Mouse (Mus musculus) E14TG2a.4 (cell line): ENCODE results near the gene Sem1.

Source experiments
- H3K27me3 ChIP-seq: 2 replicates; pipeline ENCODE4 v1.6.1; 2014; ENCODE audit warnings: low read length, control low read depth; ENCODE audit not compliant: insufficient read depth
- H3K36me3 ChIP-seq: 2 replicates; pipeline ENCODE4 v1.6.1; 2014; ENCODE audit warnings: low read length, control low read depth; ENCODE audit not compliant: insufficient read depth
- H3K4me1 ChIP-seq: replicated peaks from 2 replicates; pipeline ENCODE4 v1.6.1; 2014; ENCODE audit warnings: low read depth, low read length, control low read depth
- H3K4me3 ChIP-seq: replicated peaks from 2 replicates; pipeline ENCODE4 v1.5.1; 2014; ENCODE audit warnings: mild to moderate bottlenecking, low read length
- H3K9me3 ChIP-seq: 2 replicates; pipeline ENCODE4 v1.6.1; 2014; ENCODE audit warnings: low read length, control low read depth
- CTCF ChIP-seq: conservative IDR thresholded peaks from 2 replicates; pipeline ENCODE4 v1.5.1; 2014; ENCODE audit warnings: low read length
- NANOG ChIP-seq: IDR thresholded peaks from 2 replicates; pipeline ENCODE4 v1.6.1; 2014; ENCODE audit warnings: borderline replicate concordance, low read length, mixed read lengths
- POU5F1 ChIP-seq: IDR thresholded peaks from 2 replicates; pipeline ENCODE4 v1.6.1; 2014; ENCODE audit warnings: low read length, borderline replicate concordance

Sem1 gene

GRCm38 (mm10) chr6:6568436-6568835 lies 10.0 kb downstream of the Sem1 start:
- Histone ChIP-seq H3K9me3 (no peaks in the 10 kb centered on the region), H3K36me3 (no peaks in the 10 kb centered on the region), H3K27me3 (no peaks in the 10 kb centered on the region), H3K4me1 (peaks cover 11% of the 10 kb centered on the region), H3K4me3 (no peak overlapping the region)
- TF ChIP-seq NANOG, result no peak
- no peak for TF ChIP-seq POU5F1
- no peak for TF ChIP-seq CTCF

GRCm38 (mm10) chr6:6563691-6564090 lies 14.8 kb downstream of the Sem1 start:
- Histone ChIP-seq H3K4me3 (no peak overlapping the region), H3K9me3 (no peaks in the 10 kb centered on the region), H3K36me3 (peaks cover 12% of the 10 kb centered on the region), H3K27me3 (no peaks in the 10 kb centered on the region), H3K4me1 (peaks cover 11% of the 10 kb centered on the region)
- TF ChIP-seq NANOG (no peak), CTCF (no peak), POU5F1 (no peak)

GRCm38 (mm10) chr6:6562716-6563115 lies 15.7 kb downstream of the Sem1 start:
- no peaks in the 10 kb centered on the region for H3K27me3 ChIP-seq
- H3K4me3 ChIP-seq, result no peak overlapping the region
- peaks cover 15% of the 10 kb centered on the region for H3K36me3 ChIP-seq
- TF ChIP-seq CTCF (no peak), NANOG (no peak), POU5F1 (no peak)
- H3K9me3 ChIP-seq, result no peaks in the 10 kb centered on the region
- H3K4me1 ChIP-seq, result peaks cover 11% of the 10 kb centered on the region

GRCm38 (mm10) chr6:6557647-6558046 lies 20.8 kb downstream of the Sem1 start:
- H3K36me3 ChIP-seq, result peaks cover 30% of the 10 kb centered on the region
- no peaks in the 10 kb centered on the region for H3K9me3 ChIP-seq
- no peaks in the 10 kb centered on the region for H3K4me1 ChIP-seq
- no peak overlapping the region for H3K4me3 ChIP-seq
- H3K27me3 ChIP-seq, result no peaks in the 10 kb centered on the region
- no peak for TF ChIP-seq POU5F1
- TF ChIP-seq CTCF, result no peak
- TF ChIP-seq NANOG, result no peak

GRCm38 (mm10) chr6:6552006-6552405 lies 26.5 kb downstream of the Sem1 start:
- peaks cover 15% of the 10 kb centered on the region; the same call in 1 of the 2 replicates for H3K36me3 ChIP-seq
- H3K4me3 ChIP-seq, result no peak overlapping the region
- H3K4me1 ChIP-seq, result no peaks in the 10 kb centered on the region
- TF ChIP-seq NANOG (no peak), POU5F1 (no peak), CTCF (no peak)
- H3K9me3 ChIP-seq, result no peaks in the 10 kb centered on the region
- no peaks in the 10 kb centered on the region for H3K27me3 ChIP-seq

GRCm38 (mm10) chr6:6547997-6548396 lies 30.5 kb downstream of the Sem1 start:
- Histone ChIP-seq H3K36me3 (no peaks in the 10 kb centered on the region), H3K27me3 (no peaks in the 10 kb centered on the region), H3K4me1 (no peaks in the 10 kb centered on the region), H3K9me3 (no peaks in the 10 kb centered on the region), H3K4me3 (no peak overlapping the region)
- TF ChIP-seq CTCF, result no peak
- TF ChIP-seq POU5F1, result no peak
- TF ChIP-seq NANOG, result no peak

- no peaks in the 10 kb centered on the region for H3K36me3 ChIP-seq
Observed at GRCm38 (mm10) chr6:6544255-6544645, 34.2 kb downstream of the Sem1 start.

GRCm38 (mm10) chr6:6543606-6544254 lies 34.7 kb downstream of the Sem1 start:
- H3K9me3 ChIP-seq, result no peaks in the 10 kb centered on the region
- no peaks in the 10 kb centered on the region for H3K4me1 ChIP-seq
- no peaks in the 10 kb centered on the region for H3K27me3 ChIP-seq
- H3K36me3 ChIP-seq, result no peaks in the 10 kb centered on the region
- TF ChIP-seq POU5F1 (no peak), CTCF (no peak), NANOG (no peak)
- H3K4me3 ChIP-seq, result no peak overlapping the region

More at GRCm38 (mm10) chr6:6544255-6544645, 34.2 kb downstream of the Sem1 start:
- TF ChIP-seq CTCF, result no peak
- TF ChIP-seq POU5F1, result no peak
- TF ChIP-seq NANOG, result no peak
- no peaks in the 10 kb centered on the region for H3K27me3 ChIP-seq
- H3K9me3 ChIP-seq, result no peaks in the 10 kb centered on the region
- H3K4me3 ChIP-seq, result no peak overlapping the region
- no peaks in the 10 kb centered on the region for H3K4me1 ChIP-seq

- no peak for TF ChIP-seq POU5F1
- no peak for TF ChIP-seq NANOG
- TF ChIP-seq CTCF, result no peak
- no peaks in the 10 kb centered on the region for H3K36me3 ChIP-seq
- H3K4me3 ChIP-seq, result no peak overlapping the region
- no peaks in the 10 kb centered on the region for H3K9me3 ChIP-seq
- no peaks in the 10 kb centered on the region for H3K27me3 ChIP-seq
- H3K4me1 ChIP-seq, result no peaks in the 10 kb centered on the region
Observed at GRCm38 (mm10) chr6:6542133-6542532, 36.3 kb downstream of the Sem1 start.
